Mouse (Mus musculus) ES-Bruce4 (cell line): ENCODE measurements around the gene 2310057M21Rik. TPM values are rescaled to one million over a fixed set of nuclear protein-coding genes. Genes with fewer than 3 reads are reported as not detected.

Experiments
- H3K27ac ChIP-seq: 2 replicates; pipeline ENCODE4 v1.5.1; 2012; ENCODE audit warnings: low read length, inconsistent platforms; ENCODE audit not compliant: insufficient read depth
- H3K27me3 ChIP-seq: 2 replicates; pipeline ENCODE4 v1.6.1; 2012; ENCODE audit warnings: mild to moderate bottlenecking, low read length, inconsistent platforms; ENCODE audit not compliant: control insufficient read depth, poor library complexity, insufficient read depth, severe bottlenecking
- H3K36me3 ChIP-seq: 2 replicates; pipeline ENCODE4 v1.6.1; 2012; ENCODE audit warnings: inconsistent platforms, mild to moderate bottlenecking, low read length, moderate library complexity; ENCODE audit not compliant: control insufficient read depth, poor library complexity, insufficient read depth, severe bottlenecking
- H3K4me1 ChIP-seq: one replicate; pipeline ENCODE4 v1.8.1; 2011; ENCODE audit warnings: low read length; ENCODE audit not compliant: control insufficient read depth, insufficient read depth
- H3K4me3 ChIP-seq: 2 replicates; pipeline ENCODE4 v1.5.1; 2011; ENCODE audit warnings: low read depth, mild to moderate bottlenecking, low read length
- H3K9ac ChIP-seq: 2 replicates; pipeline ENCODE4 v1.6.1; 2012; ENCODE audit warnings: low read depth, mild to moderate bottlenecking, inconsistent platforms; ENCODE audit not compliant: poor library complexity, severe bottlenecking
- H3K9me3 ChIP-seq: replicated peaks from 2 replicates; pipeline ENCODE4 v1.6.1; 2012; ENCODE audit warnings: mild to moderate bottlenecking, low read length, inconsistent platforms; ENCODE audit not compliant: control insufficient read depth, poor library complexity, insufficient read depth, severe bottlenecking
- CTCF ChIP-seq: IDR thresholded peaks from one replicate; pipeline ENCODE4 v1.8.1; 2011; ENCODE audit warnings: low read depth, low read length
- EP300 ChIP-seq: IDR thresholded peaks from 2 replicates; pipeline ENCODE4 v1.6.1; 2011; ENCODE audit warnings: low read depth, low read length; ENCODE audit not compliant: insufficient read depth
- POLR2A ChIP-seq: IDR thresholded peaks from one replicate; pipeline ENCODE4 v1.8.1; 2011; ENCODE audit warnings: low read length; ENCODE audit not compliant: insufficient read depth
- polyA plus RNA-seq: library from polyadenylated mRNA; stranded (reverse); fragments of >200 nt; gene quantifications from 2 replicates; pipeline ENCODE4 v1.2.4, GENCODE M21; 2011; ENCODE audit warnings: low read depth; ENCODE audit not compliant: missing spikeins, insufficient read depth, insufficient read length

2310057M21Rik gene
- polyA plus RNA-seq, 1 experiment = 23.8 TPM

- H3K4me1 ChIP-seq = no peaks in the 10 kb centered on the region
- no peak for TF ChIP-seq EP300
- no peak for TF ChIP-seq POLR2A
- TF ChIP-seq CTCF = no peak
- no peak overlapping the region for H3K9ac ChIP-seq
- no peaks in the 10 kb centered on the region for H3K9me3 ChIP-seq
- no peaks in the 10 kb centered on the region for H3K36me3 ChIP-seq
- H3K4me3 ChIP-seq = no peak overlapping the region
- H3K27ac ChIP-seq = no peak overlapping the region
- no peaks in the 10 kb centered on the region for H3K27me3 ChIP-seq
Measured at GRCm38 (mm10) chr7:131314493-131314892, 48.1 kb downstream of the 2310057M21Rik start.

DNA sequence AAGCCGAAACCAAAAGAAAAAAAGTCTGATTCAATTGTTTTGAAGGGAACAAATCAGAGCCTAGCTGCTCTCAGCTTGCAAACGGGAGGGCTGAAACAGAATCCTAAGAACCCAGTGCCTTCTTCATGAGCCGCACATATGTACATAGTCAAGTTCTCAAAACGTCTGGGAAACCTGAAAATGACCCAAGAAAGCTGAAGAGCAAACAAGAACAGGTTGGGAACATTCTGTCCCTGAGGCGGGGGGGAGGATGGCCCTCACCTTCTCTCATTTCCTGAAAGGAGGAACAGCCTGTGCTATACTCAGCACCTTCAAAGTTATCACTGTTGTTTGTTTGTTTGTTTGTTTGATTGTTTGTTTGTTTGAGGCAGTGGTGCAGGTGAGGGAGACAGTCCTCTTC, 55.8 kb downstream of the 2310057M21Rik start:
- TF ChIP-seq POLR2A (no peak), CTCF (no peak), EP300 (no peak)
- no peak overlapping the region for H3K27ac ChIP-seq
- H3K4me1 ChIP-seq = no peaks in the 10 kb centered on the region
- H3K9ac ChIP-seq = no peak overlapping the region
- H3K27me3 ChIP-seq = no peaks in the 10 kb centered on the region
- no peaks in the 10 kb centered on the region for H3K36me3 ChIP-seq
- H3K4me3 ChIP-seq = no peak overlapping the region
- no peaks in the 10 kb centered on the region for H3K9me3 ChIP-seq

DNA sequence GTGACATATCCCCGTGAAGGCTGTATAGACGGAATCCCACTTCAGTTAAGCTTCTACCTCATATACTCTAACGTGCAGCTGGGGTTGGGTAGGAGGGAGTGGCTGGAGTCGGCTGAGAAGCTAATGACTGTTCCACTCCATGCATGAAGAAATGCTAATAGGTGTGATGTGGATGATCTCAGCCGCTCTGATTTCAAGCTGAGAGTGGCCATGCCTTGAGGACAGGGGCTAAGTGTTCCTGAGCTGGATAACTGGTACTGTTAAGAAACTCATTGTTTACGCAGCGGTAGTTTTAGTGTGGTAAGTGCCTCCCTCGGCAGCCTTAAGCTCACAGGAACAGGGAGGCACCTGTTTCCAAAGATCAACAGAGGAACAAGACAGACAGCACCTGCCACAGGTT, 59.2 kb downstream of the 2310057M21Rik start:
- Histone ChIP-seq H3K36me3 (no peaks in the 10 kb centered on the region), H3K4me3 (no peak overlapping the region)
- TF ChIP-seq CTCF (no peak), POLR2A (no peak), EP300 (no peak)

DNA sequence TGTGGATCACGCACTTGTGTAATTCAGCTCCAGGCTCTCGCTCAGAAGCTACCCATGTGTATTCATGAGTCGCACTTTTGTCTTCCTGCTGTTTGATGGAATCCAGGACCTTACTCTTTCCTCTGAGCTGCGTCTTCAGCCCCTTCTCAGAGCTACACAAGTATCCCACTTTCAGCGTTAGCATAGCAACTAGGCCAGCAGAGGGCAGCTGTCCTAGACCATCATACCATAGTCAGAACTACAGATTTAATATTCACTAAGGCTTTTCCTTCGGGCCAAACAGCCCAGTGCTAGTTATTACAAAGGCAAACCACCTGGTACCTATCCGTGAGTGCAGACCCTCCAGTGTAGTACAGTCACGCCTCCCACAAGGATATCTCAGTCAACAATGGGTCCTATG, 65.4 kb downstream of the 2310057M21Rik start:
- Histone ChIP-seq H3K4me3 (no peak overlapping the region), H3K27ac (no peak overlapping the region), H3K36me3 (no peaks in the 10 kb centered on the region), H3K9ac (no peak overlapping the region), H3K4me1 (no peaks in the 10 kb centered on the region), H3K27me3 (no peaks in the 10 kb centered on the region), H3K9me3 (no peaks in the 10 kb centered on the region)
- TF ChIP-seq POLR2A = no peak
- no peak for TF ChIP-seq CTCF
- TF ChIP-seq EP300 = no peak

More for the DNA sequence above, 59.2 kb downstream of the 2310057M21Rik start:
- Histone ChIP-seq H3K27ac (no peak overlapping the region), H3K4me1 (no peaks in the 10 kb centered on the region), H3K27me3 (no peaks in the 10 kb centered on the region), H3K9me3 (no peaks in the 10 kb centered on the region), H3K9ac (no peak overlapping the region)

Other genes with a start within 250 kb of the 2310057M21Rik start
- not detected in 2 replicates for gene 4933402N03Rik, start 216.4 kb downstream of the 2310057M21Rik start, polyA plus RNA-seq
- not detected in 2 replicates for gene 5430419D17Rik, start 188.4 kb downstream of the 2310057M21Rik start, polyA plus RNA-seq
- not detected in 2 replicates for gene Cuzd1, start 40.5 kb downstream of the 2310057M21Rik start, polyA plus RNA-seq
- gene Fam24b, start 33.2 kb downstream of the 2310057M21Rik start, polyA plus RNA-seq = 1.7 TPM in 1 of 2 replicates, not detected in the other
- gene Fam24a, start 28.9 kb downstream of the 2310057M21Rik start, polyA plus RNA-seq = not detected in 2 replicates
- gene Pstk, start 8.4 kb upstream of the 2310057M21Rik start, polyA plus RNA-seq = 58.9 and 64.7 TPM in 2 replicates
- 24.6 and 27.7 TPM in 2 replicates for gene Ikzf5, start 47.8 kb upstream of the 2310057M21Rik start, polyA plus RNA-seq
- 34.1 and 38.3 TPM in 2 replicates for gene Acadsb, start 47.8 kb upstream of the 2310057M21Rik start, polyA plus RNA-seq
- not detected in 2 replicates for gene Hmx3, start 180.1 kb upstream of the 2310057M21Rik start, polyA plus RNA-seq
- 0.39 TPM in 1 of 2 replicates, not detected in the other for gene Hmx2, start 186.0 kb upstream of the 2310057M21Rik start, polyA plus RNA-seq
- 141 and 145 TPM in 2 replicates for gene Bub3, start 197.5 kb upstream of the 2310057M21Rik start, polyA plus RNA-seq